24 mouse cellular contexts compared by ENCODE assay signal in the genomic region with DNA sequence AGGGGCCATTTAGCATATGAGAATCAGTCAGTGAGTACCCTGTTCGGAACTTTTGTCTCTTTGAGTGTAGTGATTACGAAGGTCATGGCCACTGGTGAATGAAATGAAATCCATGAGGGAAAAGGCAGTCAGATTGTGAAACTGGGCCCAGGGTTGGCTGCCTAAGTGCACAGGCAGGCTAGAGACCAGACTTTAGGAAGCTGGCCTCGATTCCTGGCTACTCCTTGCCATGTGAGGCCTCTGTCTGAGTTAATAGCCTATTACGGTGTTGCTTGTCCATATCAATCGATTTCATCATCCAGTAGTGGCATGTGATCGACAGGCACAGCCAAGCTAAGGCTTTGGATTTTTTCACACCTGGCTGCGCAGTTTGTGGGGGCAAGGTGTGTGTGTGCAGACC. TPM values are rescaled to one million over a fixed set of nuclear protein-coding genes. Genes with fewer than 3 reads are reported as not detected.
DNase-seq lines count a peak whose midpoint lies in the region; ATAC-seq and TF ChIP-seq lines count a peak whose summit lies in the region.
"Had no signal": no experiment of that assay in that cellular context is flagged by ENCODE, and none has a peak within 500 bp of the region (broad histone marks: within the 10 kb centered on the region; RNA-seq: fewer than 3 reads in every experiment).

No protein-coding gene starts in this region.

- H3K4me3 ChIP-seq in heart, embryonic 10.5 days, result no peak overlapping the region
- H3K4me3 ChIP-seq in myocyte, result no peak overlapping the region
- no peak overlapping the region for H3K4me3 ChIP-seq in hindbrain, embryonic 12.5 days
- H3K4me3 ChIP-seq: hindbrain, embryonic 13.5 days; left cerebral cortex, adult 2 months; liver, embryonic 15.5 days; lung, embryonic 15.5 days; midbrain, embryonic 15.5 days had no signal

- no peak overlapping the region for H3K4me2 ChIP-seq in myocyte (ENCODE audit: low read depth)
- H3K4me2 ChIP-seq in hindbrain, embryonic 12.5 days (replicated peaks), result no peak overlapping the region
- H3K4me2 ChIP-seq: hindbrain, embryonic 13.5 days; liver, embryonic 15.5 days; lung, embryonic 15.5 days; midbrain, embryonic 15.5 days had no signal

- H3K27ac ChIP-seq in heart, embryonic 10.5 days, result peak overlapping the region; percentile 23; the same call in 1 of the 2 replicates
- H3K27ac ChIP-seq in hindbrain, embryonic 12.5 days, result no peak overlapping the region
- H3K27ac ChIP-seq: hindbrain, embryonic 13.5 days; kidney, postnatal 0 days; left cerebral cortex, adult 2 months; liver, embryonic 15.5 days; lung, embryonic 15.5 days; midbrain, embryonic 15.5 days; stomach, postnatal 0 days had no signal

- H3K9ac ChIP-seq in hindbrain, embryonic 12.5 days, result no peak overlapping the region
- H3K9ac ChIP-seq: hindbrain, embryonic 13.5 days; liver, embryonic 15.5 days; lung, embryonic 15.5 days; midbrain, embryonic 15.5 days had no signal

- ATAC-seq in hindbrain, embryonic 12.5 days (ENCODE audit: low FRiP score), result no peak
- ATAC-seq: forebrain, embryonic 14.5 days; midbrain, embryonic 15.5 days; Patski had no signal

- WGBS in heart, embryonic 10.5 days, result 86% methylated on average over 7 of the region's 7 CpGs
- WGBS in hindbrain, embryonic 12.5 days, result 91% methylated on average over 7 of the region's 7 CpGs

- no peaks in the 10 kb centered on the region for H3K27me3 ChIP-seq in heart, embryonic 10.5 days (ENCODE audit: insufficient read depth, poor library complexity, severe bottlenecking)
- no peaks in the 10 kb centered on the region for H3K27me3 ChIP-seq in myocyte (ENCODE audit: control insufficient read depth, insufficient read depth, insufficient read length)
- H3K27me3 ChIP-seq in hindbrain, embryonic 12.5 days, result no peaks in the 10 kb centered on the region
- H3K27me3 ChIP-seq: hindbrain, embryonic 13.5 days; liver, embryonic 15.5 days; lung, embryonic 15.5 days; midbrain, embryonic 15.5 days; Patski had no signal

- no peaks in the 10 kb centered on the region for H3K36me3 ChIP-seq in heart, embryonic 10.5 days
- H3K36me3 ChIP-seq in myocyte (ENCODE audit: control insufficient read depth, insufficient read depth), result no peaks in the 10 kb centered on the region
- H3K36me3 ChIP-seq in hindbrain, embryonic 12.5 days, result no peaks in the 10 kb centered on the region
- H3K36me3 ChIP-seq: hindbrain, embryonic 13.5 days; liver, embryonic 15.5 days; lung, embryonic 15.5 days; midbrain, embryonic 15.5 days had no signal

- no peaks in the 10 kb centered on the region for H3K9me3 ChIP-seq in heart, embryonic 10.5 days
- H3K9me3 ChIP-seq in hindbrain, embryonic 12.5 days (replicated peaks), result no peaks in the 10 kb centered on the region
- H3K9me3 ChIP-seq: hindbrain, embryonic 13.5 days; liver, embryonic 15.5 days; lung, embryonic 15.5 days; midbrain, embryonic 15.5 days had no signal

- no peaks in the 10 kb centered on the region for H3K79me2 ChIP-seq in myocyte (ENCODE audit: control insufficient read depth, insufficient read depth)

- no peak for TF ChIP-seq POLR2A in myocyte (IDR thresholded peaks at IDR 0.05; ENCODE audit: insufficient read length, low read depth)

- H3K4me1 ChIP-seq in heart, embryonic 10.5 days, result peaks cover 73% of the 10 kb centered on the region
- H3K4me1 ChIP-seq in hindbrain, embryonic 12.5 days, result peaks cover 3% of the 10 kb centered on the region; the same call in 1 of the 2 replicates
- H3K4me1 ChIP-seq: liver, embryonic 15.5 days; midbrain, embryonic 15.5 days had no signal

- DNase-seq in adrenal gland, adult (ENCODE audit: inconsistent age in 2 of 2, low spot score in 1 of 2), result peak; percentile 25 to 80
- no peak for DNase-seq in adrenal gland, postnatal 4 days (ENCODE audit: low spot score in 2 of 2)
- no peak for DNase-seq in heart, embryonic 10.5 days (ENCODE audit: low spot score)
- no peak for DNase-seq in heart, postnatal 4 days
- DNase-seq in adrenal gland, postnatal 14 days, result peak; percentile 62
- no peak for DNase-seq in kidney, adult 11 months
- DNase-seq: cerebellum, adult 9-10 months; gastrocnemius, postnatal 25 days; heart, postnatal 10 days; kidney, adult 2 months; lung, postnatal 36 days; right cerebral cortex, adult 18-20 months; thymus, adult 2 months had no signal

- H3ac ChIP-seq in myocyte (ENCODE audit: control insufficient read depth, insufficient read length), result no peak overlapping the region

TF ChIP-seq in myocyte, 11 proteins besides CTCF, POLR2A, EP300 and RAD21:
- 0 out of 2 replicates have a peak, but pooled peaks have one; percentile 49 for TF ChIP-seq CEBPB (IDR thresholded peaks at IDR 0.05; ENCODE audit: insufficient read depth, poor library complexity, severe bottlenecking)
- no peak for TF ChIP-seq REST (IDR thresholded peaks at IDR 0.05; ENCODE audit: insufficient read depth, insufficient read length)

RNA-seq across cellular contexts. Expression of a gene that starts 34.4 kb away (rescaled TPM):
- total RNA-seq in adrenal gland, postnatal 4 days (2021), result 10 to 100 TPM; 25.2 to 27.4 TPM
- polyA plus RNA-seq in heart, embryonic 10.5 days (2016; fragmentation: Nextera tagmentation; extraction: Ambion mirVana), result 9.4 and 12.5 TPM in 2 replicates
- 10 to 100 TPM; 33.8 to 35.5 TPM for total RNA-seq in heart, postnatal 4 days (2021)
- total RNA-seq in adrenal gland, postnatal 14 days (2021), result 26.0 and 26.1 TPM in 2 replicates
- 1.9 TPM for polyA plus RNA-seq in myocyte (2012; fragmentation: generic; extraction: Trizol)
- polyA plus RNA-seq in hindbrain, embryonic 12.5 days (2016; fragmentation: Nextera tagmentation; extraction: Ambion mirVana), result 11.0 and 12.0 TPM in 2 replicates

RNA-seq across cellular contexts. Expression of a gene that starts 57.0 kb away (rescaled TPM):
- total RNA-seq in adrenal gland, postnatal 4 days (2021), result 10 to 100 TPM; 19.3 to 23.2 TPM
- polyA plus RNA-seq in heart, embryonic 10.5 days (2016; fragmentation: Nextera tagmentation; extraction: Ambion mirVana), result 12.7 and 15.4 TPM in 2 replicates
- 10 to 100 TPM; 19.5 to 19.9 TPM for total RNA-seq in heart, postnatal 4 days (2021)
- 16.4 and 17.2 TPM in 2 replicates for total RNA-seq in adrenal gland, postnatal 14 days (2021)
- polyA plus RNA-seq in myocyte (2012; fragmentation: generic; extraction: Trizol), result 6.1 TPM
- 22.6 and 24.1 TPM in 2 replicates for polyA plus RNA-seq in hindbrain, embryonic 12.5 days (2016; fragmentation: Nextera tagmentation; extraction: Ambion mirVana)

Comparison
In these comparisons a context has a peak if more than half of its experiments do, and no peak if none do; other contexts are left out.
1. DNase-seq: peak in adrenal gland, adult (2 of 2) and adrenal gland, postnatal 14 days (single experiment); none in adrenal gland, postnatal 4 days (0 of 2), heart, embryonic 10.5 days (single experiment), heart, postnatal 4 days (single experiment) and kidney, adult 11 months (single experiment).